In the genomic region with DNA sequence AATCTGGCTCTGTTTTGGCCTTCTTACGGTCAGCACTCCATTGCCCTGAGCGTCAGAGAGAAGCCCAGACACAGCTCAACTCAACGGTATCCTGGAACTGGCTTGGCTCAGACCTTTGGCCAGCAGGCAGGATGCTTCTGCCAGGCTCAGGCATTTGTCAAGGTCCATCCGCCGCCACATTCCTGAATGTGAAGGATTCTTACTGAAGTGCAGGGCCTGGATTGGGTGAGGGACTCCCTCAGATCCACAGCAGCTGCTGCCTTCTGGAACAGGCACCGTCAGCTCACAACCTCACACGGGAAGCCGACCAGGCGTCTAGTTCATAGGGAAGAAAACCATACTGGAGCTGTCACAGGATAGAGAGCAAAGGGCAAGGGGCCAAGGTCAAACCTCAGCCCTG, we compare ENCODE assay signal across 8 mouse cellular contexts.
DNase-seq lines count a peak whose midpoint lies in the region; ATAC-seq lines count a peak whose summit lies in the region.
"Had no signal": no experiment of that assay in that cellular context is flagged by ENCODE, and none has a peak within 500 bp of the region (broad histone marks: within the 10 kb centered on the region; RNA-seq: fewer than 3 reads in every experiment).

No protein-coding gene starts in this region.

- no peak overlapping the region for H3K9ac ChIP-seq in heart, embryonic 13.5 days
- H3K9ac ChIP-seq in forebrain, embryonic 14.5 days (ENCODE audit: low read length) = no peak overlapping the region

- WGBS in heart, embryonic 13.5 days = 20% methylated on average over 9 of the region's 9 CpGs
- WGBS in limb, embryonic 10.5 days = 44% methylated on average over 9 of the region's 9 CpGs
- 77% methylated on average over 9 of the region's 9 CpGs for WGBS in forebrain, embryonic 14.5 days

- no peaks in the 10 kb centered on the region for H3K36me3 ChIP-seq in heart, embryonic 13.5 days
- H3K36me3 ChIP-seq in limb, embryonic 10.5 days = no peaks in the 10 kb centered on the region
- H3K36me3 ChIP-seq in forebrain, embryonic 14.5 days (ENCODE audit: control insufficient read depth, insufficient read depth, low read length) = no peaks in the 10 kb centered on the region

- peaks cover 13% of the 10 kb centered on the region; the same call in 1 of the 2 replicates for H3K27me3 ChIP-seq in heart, embryonic 13.5 days (replicated peaks)
- H3K27me3 ChIP-seq in limb, embryonic 10.5 days (ENCODE audit: low read depth, poor library complexity, severe bottlenecking) = peaks cover 87% of the 10 kb centered on the region
- no peaks in the 10 kb centered on the region for H3K27me3 ChIP-seq in forebrain, embryonic 14.5 days (replicated peaks; ENCODE audit: control insufficient read depth, insufficient read depth, low read length)

- DNase-seq in urinary bladder, postnatal 14 days (ENCODE audit: low spot score) = peak; percentile 26
- no peak for DNase-seq in urinary bladder, postnatal 10 days (ENCODE audit: low spot score)
- no peak for DNase-seq in limb, embryonic 10.5 days (ENCODE audit: low spot score)
- DNase-seq in forebrain, embryonic 14.5 days (ENCODE audit: low spot score) = no peak
- DNase-seq in right cerebral cortex, postnatal 14 days = no peak
- DNase-seq: thymus, postnatal 36 days had no signal

- no peak overlapping the region for H3K4me2 ChIP-seq in heart, embryonic 13.5 days
- H3K4me2 ChIP-seq in forebrain, embryonic 14.5 days (ENCODE audit: low read length) = no peak overlapping the region

- H3K4me3 ChIP-seq in heart, embryonic 13.5 days = no peak overlapping the region
- no peak overlapping the region for H3K4me3 ChIP-seq in limb, embryonic 10.5 days
- H3K4me3 ChIP-seq in forebrain, embryonic 14.5 days (ENCODE audit: low read depth, low read length) = no peak overlapping the region

- no peak; the same call in 1 of the 2 replicates for ATAC-seq in heart, embryonic 13.5 days (ENCODE audit: extremely low read depth, insufficient number of reproducible peaks, low FRiP score, low TSS enrichment)
- ATAC-seq in erythroid progenitor cell, adult 5-6 weeks (replicated peaks; ENCODE audit: low FRiP score, poor library complexity, severe bottlenecking) = no peak
- ATAC-seq in forebrain, embryonic 14.5 days = no peak

- H3K4me1 ChIP-seq in heart, embryonic 13.5 days = peaks cover 33% of the 10 kb centered on the region
- peaks cover 87% of the 10 kb centered on the region for H3K4me1 ChIP-seq in limb, embryonic 10.5 days
- no peaks in the 10 kb centered on the region for H3K4me1 ChIP-seq in forebrain, embryonic 14.5 days (ENCODE audit: control insufficient read depth, insufficient read depth, low read length)

- no peaks in the 10 kb centered on the region for H3K9me3 ChIP-seq in heart, embryonic 13.5 days
- H3K9me3 ChIP-seq in limb, embryonic 10.5 days (replicated peaks) = no peaks in the 10 kb centered on the region
- H3K9me3 ChIP-seq in forebrain, embryonic 14.5 days (replicated peaks; ENCODE audit: control insufficient read depth, low read length) = no peaks in the 10 kb centered on the region

- peak overlapping the region; percentile 53 for H3K27ac ChIP-seq in heart, embryonic 13.5 days (replicated peaks)
- H3K27ac ChIP-seq in limb, embryonic 10.5 days = peak overlapping the region; percentile 63
- H3K27ac ChIP-seq in forebrain, embryonic 14.5 days (ENCODE audit: low read depth, low read length) = no peak overlapping the region
